Mouse (Mus musculus) left cerebral cortex, adult 18-20 months (tissue): ENCODE measurements around the gene Trem2. TPM values are rescaled to one million over a fixed set of nuclear protein-coding genes. Genes with fewer than 3 reads are reported as not detected.

Experiments
- DNase-seq, 2 experiments: peaks; one replicate each; pipeline ENCODE4 v3.0.0; 2021 to 2022; ENCODE audit warnings: low spot score in 2 of 2, mixed read lengths in 1 of 2
- total RNA-seq, 2 experiments: library from RNA; stranded (reverse); gene quantifications; 2 replicates each; pipeline ENCODE4 v1.2.3; 2021

Trem2 gene
- total RNA-seq, 2 experiments from 2014 or later: 9.6 to 12.1 TPM

DNA sequence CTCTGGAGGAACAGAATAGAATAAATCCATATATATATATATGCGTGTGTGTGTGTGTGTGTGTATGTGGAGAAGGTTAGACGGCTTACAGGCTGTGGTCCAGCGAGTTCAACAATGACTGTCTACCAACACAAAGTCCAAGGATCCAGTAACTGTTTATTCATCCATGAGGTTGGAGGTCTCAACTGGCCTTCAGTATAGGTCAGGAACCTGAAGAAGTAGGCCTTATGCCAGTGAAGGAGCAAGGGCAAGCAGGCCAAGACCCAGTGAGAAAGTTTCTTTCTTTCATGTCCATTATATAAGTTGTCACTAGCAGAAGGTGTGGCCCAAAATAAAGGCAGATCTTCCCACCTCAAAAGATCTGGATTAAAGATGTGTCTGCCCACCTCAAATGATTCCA is 56.5 kb downstream of the Trem2 start:
- no peak for DNase-seq

Other genes with a start within 250 kb of the Trem2 start
- gene 9830107B12Rik, start 200.1 kb upstream of the Trem2 start, total RNA-seq: not detected
- not detected for gene A530064D06Rik, start 179.1 kb upstream of the Trem2 start, total RNA-seq
- gene Trem1, start 113.6 kb upstream of the Trem2 start, total RNA-seq: not detected
- gene Trem3, start 98.6 kb upstream of the Trem2 start, total RNA-seq: not detected
- under 1 TPM in 1 of 2 experiments, not detected in 1; 0.72 TPM for gene Treml4, start 82.1 kb upstream of the Trem2 start, total RNA-seq
- gene Treml2, start 46.9 kb upstream of the Trem2 start, total RNA-seq: under 1 TPM; 0.52 to 0.63 TPM
- under 1 TPM; 0.09 to 0.12 TPM for gene B430306N03Rik, start 30.3 kb upstream of the Trem2 start, total RNA-seq
- under 1 TPM; 0.42 to 0.46 TPM for gene Treml1, start 13.5 kb downstream of the Trem2 start, total RNA-seq
- 10 to 100 TPM; 25.2 to 28.7 TPM for gene Nfya, start 63.5 kb downstream of the Trem2 start, total RNA-seq
- gene Oard1, start 63.6 kb downstream of the Trem2 start, total RNA-seq: 10 to 100 TPM; 11.9 to 14.6 TPM
- gene Apobec2, start 86.5 kb downstream of the Trem2 start, total RNA-seq: not detected
- gene Tspo2, start 105.1 kb downstream of the Trem2 start, total RNA-seq: not detected
- under 1 TPM; 0.26 to 0.42 TPM for gene Unc5cl, start 108.5 kb downstream of the Trem2 start, total RNA-seq